Mouse (Mus musculus) left cerebral cortex, adult 11 months (tissue): ENCODE data around the gene Arhgef7.
A peak's percentile ranks its signal among the peaks of the same experiment; 100 is the strongest.

Experiments used
- DNase-seq: peaks from one replicate; pipeline ENCODE4 v3.0.0; 2022; ENCODE audit warnings: low spot score

Gene Arhgef7

DNA sequence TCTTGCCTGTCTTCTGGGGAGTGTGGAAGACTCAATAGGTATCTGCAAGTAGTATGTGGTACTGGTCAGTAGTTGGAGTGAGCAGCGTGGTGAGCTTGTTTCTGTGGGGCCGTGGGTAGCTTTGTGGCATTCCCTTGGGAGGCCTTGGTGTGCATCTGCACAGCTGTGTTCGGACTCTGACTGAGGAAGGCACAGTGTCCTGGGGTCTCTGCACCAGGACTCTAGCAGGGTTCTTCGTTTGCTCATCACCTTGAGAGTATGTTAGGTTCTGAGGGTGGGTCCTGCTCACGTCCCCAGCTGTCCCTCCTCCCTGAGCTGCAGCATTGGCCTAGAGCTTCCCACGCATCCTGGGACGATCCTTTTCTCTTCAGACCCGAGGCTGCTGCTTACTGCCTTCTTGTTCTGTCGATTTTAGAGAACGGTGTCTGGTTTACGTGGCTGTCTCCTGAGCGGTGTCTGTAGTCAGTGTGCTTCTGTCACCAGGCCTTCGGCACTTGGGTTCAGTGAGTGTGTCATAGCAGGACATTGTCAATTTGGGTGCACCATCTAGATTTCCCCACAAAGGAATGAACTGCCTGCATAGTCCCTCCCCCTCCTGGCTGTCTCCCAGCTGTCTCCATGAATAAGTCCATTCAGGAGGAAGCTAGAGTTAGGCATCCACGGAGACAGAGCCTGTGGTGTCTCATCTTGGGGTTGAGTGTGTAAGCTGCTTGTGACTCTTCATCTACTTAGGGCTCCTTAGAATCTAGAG, 70.4 kb downstream of the Arhgef7 start:
- DNase-seq, result peak; percentile 57

DNA sequence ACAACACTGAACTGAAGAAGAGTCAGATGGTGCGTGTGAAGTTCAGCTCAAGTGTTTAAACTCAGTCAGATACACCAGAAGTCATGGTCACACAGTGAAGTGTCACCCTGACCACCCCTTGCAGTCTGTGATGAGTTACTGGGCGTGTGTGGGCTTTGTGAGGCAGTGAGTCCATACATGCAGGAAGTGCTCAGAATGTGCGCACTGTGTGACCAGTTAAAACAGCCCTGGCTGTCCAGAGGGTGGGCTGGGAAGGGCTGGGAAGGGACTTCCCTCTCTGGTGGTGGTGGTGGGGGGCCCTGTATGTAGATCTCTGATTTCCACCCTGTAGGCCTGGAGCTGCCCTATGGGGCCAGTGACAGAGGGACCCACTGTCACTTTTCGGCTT, 71.0 kb downstream of the Arhgef7 start:
- DNase-seq, result no peak

DNA sequence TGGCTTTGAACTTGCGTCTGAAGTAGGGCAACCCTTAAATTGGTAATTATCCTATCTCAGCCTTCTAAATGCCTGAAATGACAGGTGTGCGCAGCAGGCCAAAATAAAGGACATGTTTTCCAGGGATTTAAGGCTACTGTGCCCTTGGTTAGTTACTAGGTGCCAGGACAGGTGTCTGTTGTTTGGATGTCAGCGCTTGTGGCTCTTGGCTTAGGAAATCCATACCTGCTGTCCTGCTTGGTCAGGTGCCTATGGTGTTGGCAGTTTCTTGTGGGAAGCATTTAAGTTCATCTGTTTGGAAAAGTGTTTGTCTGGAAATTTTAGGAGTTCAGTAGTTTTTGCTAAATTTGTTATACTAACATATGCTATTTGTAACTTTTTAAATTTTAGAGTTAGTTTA, 71.6 kb downstream of the Arhgef7 start:
- DNase-seq, result no peak

DNA sequence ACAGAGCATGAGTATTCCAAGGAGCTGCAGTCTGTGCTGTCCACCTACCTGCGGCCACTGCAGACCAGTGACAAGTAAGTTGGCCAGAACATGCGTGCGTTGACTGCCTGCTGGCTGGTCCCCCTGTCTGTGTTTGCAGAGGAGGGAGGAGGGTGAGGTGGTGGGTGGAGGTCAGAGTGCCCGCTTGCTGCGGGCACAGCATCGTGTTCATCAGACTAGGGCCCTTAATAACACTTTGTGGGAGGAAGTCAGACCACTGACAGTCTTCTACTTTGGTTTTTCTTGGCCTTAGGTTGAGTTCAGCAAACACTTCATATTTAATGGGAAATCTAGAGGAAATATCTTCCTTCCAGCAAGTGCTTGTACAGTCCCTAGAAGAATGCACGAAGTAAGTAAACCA, 73.0 kb downstream of the Arhgef7 start:
- DNase-seq, result no peak

DNA sequence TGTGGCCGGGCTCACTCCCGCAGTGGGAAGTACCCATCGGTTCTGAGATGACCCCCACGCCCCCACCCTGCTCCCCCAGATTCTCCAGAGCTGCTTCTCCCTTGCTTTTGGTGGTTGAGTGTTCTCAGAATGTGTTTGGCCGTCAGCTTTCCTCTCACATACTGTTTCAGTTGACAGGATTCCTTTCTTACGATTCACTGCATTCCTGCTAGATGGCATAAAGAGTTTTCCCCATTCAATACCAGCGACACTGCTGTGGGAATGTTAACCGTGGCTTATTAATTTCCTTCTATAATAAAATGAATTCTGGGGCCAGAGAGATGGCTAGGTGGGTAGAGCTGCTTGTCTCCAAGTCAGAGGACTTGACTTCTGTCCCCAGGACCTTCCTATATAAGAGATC, 74.0 kb downstream of the Arhgef7 start:
- DNase-seq, result no peak

DNA sequence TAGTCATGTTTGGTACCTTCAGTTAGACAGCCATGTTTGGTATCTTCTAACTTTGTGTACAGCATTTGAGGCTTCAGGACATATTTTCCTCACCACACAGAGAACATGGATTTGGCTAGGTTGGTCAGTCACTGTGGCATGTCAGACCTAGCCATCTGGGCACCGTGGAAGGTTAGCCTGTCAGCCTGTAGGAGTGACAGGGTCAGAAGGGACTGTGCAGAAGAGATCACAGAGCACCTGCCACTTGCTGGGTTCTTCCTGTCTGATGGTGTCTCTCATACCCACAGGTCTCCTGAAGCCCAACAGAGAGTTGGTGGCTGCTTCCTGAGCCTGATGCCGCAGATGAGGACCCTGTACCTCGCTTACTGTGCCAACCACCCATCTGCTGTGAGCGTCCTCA, 77.4 kb downstream of the Arhgef7 start:
- no peak for DNase-seq

DNA sequence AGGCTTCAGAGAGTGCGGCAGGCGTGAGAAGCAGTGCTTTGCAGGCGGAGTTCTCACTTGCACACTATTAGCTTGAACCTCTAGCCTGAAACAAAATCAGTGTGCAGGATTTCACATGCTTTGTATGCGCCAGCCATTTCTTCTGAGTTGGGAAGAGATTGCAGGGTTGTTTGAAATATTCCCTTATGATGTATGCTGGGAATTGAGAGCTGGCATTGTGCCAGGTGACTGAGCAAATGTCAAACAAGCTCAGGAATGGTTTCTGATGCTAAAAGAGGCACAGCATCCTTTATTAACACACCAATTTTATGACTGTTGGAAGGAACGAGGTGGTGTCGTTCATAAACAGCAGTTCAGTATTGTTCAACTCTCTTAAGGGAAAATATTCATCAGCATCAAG, 78.7 kb downstream of the Arhgef7 start:
- no peak for DNase-seq

DNA sequence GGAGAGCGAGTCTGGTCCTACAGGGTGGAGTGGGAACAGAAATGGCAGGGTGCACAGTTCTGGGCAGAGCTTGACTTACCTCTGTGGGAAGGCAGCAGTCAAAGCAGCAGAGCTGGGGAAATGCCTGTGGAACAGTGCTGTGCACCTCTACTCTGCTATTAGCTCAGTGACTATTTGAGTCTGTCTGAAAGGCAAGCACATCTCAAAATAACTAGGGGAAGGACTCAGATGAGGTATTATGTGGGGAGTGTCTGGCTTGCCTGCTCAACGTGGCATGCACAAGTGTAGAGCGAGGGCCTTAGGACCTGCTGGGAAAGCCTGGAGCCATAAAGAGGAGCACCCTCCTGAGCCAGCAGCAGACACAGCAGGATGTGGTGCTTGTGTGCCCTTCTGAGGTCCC, 79.8 kb downstream of the Arhgef7 start:
- no peak for DNase-seq

DNA sequence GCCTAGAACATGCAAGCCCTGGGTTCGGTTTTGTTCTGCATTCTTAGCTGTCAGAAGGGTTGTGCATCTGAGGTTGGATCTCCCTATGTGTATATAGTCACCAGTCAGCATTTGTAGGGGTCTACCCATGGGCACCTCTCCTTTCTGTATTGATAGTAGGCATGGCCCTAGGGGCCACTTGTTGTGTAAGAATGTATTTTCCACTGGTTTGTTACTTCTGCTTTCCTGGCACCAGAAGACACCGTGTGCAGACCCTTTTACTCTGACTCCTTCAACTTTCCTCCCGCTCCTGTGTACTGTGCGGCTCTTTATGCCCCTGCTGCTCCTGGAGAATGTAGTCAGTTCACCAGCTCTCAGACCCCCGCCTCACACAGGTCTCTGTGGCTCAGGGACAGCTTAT, 80.5 kb downstream of the Arhgef7 start:
- no peak for DNase-seq

DNA sequence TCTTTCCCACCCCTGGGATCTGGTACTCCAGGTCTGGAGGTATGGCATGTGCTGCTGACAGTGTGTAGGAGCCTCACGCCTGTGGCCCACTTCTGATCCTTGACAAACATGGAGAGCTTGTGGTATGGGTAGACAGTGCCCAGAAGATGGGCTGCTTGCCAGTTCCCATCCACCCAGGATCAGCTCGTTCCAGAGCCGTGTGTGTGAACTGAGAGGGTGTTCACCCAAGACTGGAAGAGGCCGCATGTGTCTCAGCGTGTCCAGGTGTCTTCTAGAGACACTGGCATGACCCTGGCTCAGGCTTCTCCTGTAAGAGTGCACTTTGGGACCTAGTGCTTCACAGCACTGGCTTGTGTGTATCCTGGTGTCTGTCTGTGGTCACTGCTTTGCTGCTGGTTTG, 82.9 kb downstream of the Arhgef7 start:
- DNase-seq, result no peak

DNA sequence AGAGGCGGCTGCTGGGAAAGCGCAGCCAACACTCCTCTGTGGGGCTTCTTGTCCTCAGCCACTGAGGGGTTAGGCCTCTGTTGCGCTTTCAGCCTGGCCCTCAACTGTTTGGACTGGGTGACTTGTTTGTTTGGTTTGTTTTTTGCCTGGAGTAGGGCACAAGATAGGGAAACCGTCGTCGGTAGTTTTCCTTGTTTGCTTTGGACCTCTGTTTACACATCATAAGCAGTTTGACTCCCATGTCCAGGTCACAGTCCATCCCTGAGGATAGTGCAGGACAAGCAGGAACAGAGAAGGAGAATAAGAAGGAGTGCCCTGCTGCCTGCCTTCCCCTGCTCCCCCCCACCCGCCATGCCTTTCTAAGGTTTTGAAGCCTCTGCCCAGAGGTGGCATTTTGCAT, 86.3 kb downstream of the Arhgef7 start:
- DNase-seq, result no peak

DNA sequence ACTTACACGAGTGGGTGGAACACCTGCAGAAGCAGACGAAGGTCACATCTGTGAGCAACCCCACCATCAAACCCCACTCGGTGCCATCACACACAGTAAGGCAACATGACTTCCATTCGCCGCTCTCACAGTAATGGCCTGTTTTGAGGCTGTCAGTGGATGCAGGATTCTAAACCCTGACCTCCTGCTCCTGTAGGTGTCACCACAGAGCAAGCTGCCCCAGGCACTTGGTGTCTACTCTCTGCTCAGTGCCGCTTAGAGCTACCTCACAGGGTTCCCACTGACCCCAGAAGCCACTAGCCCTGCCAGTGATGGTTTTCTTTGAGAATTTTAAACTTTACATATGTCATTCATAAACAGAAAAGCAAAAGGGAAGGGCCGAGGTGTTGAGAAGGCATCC, 87.7 kb downstream of the Arhgef7 start:
- DNase-seq, result no peak

DNA sequence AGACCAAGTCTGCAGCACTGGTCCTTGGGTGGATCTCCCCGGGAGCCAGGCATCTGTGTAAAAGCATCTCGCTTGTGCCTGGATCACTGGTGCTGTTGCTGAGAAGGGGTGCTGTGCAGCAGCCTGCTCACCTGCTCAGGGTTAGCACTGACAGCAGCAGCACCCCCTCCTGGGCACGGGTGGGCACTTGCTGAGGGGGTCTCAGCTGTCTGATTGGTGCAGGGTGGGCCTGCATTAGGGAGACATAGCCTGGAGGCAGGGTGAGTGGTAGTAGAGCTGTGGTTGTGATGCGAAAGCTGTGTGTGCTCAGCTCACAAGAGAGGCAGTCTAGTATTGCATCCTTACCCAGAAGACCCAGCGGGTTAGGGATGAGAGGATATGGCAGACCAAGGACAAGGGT, 92.6 kb downstream of the Arhgef7 start:
- no peak for DNase-seq

DNA sequence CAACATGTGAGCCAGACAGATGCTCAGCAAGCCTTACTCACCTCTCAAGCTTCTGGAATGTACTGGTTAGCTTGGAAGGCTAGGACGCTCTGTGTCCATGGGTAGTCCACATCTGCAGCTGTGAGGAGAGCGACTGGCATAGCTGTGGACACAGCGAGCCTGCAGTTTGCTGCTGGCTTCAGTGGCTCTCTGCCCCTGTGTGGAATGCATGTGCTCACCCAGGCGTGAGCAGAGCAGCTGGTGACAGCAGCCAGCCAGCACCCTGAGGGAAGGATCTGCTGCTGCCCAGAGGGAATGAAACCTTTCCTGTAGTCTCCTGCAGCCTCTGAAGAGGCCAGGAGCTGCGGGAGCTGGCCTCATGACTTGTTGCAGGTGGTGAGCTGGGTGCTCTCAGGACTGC, 93.0 kb downstream of the Arhgef7 start:
- DNase-seq, result no peak

DNA sequence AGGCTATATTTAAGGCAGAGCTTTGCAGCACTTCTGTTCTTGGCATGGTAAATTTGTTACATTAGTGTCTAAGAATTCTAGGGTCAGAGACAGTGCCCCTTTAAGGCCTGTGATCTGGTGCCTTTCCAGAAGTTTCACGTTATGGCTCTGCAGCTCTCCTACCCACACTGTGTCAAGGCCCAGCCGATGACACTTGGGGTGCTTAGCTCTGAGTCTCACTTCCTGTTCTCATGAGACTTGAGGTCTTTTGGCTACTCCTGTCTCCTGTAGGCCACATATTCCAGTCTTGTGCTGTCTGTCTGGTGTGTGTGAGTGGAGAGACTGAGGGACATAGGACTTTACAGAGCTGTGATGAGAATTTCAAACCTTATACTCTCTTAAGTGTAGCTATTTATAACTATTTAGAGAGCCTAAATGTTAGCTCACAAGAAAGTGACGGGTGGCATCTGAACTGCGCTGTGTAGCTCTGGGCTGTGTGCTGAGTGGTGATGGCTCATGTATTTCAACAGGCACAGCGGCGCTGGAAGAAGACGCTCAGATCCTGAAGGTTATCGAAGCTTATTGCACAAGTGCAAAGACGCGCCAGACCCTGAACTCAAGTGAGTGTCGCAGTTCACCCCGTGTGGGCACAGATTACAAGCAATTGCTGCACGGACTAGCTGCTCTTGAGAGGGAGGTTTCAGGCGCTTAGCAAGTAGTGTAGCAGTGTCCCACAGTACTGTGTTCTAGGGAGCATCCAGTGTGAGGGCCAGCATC, 94.1 kb downstream of the Arhgef7 start:
- no peak for DNase-seq

DNA sequence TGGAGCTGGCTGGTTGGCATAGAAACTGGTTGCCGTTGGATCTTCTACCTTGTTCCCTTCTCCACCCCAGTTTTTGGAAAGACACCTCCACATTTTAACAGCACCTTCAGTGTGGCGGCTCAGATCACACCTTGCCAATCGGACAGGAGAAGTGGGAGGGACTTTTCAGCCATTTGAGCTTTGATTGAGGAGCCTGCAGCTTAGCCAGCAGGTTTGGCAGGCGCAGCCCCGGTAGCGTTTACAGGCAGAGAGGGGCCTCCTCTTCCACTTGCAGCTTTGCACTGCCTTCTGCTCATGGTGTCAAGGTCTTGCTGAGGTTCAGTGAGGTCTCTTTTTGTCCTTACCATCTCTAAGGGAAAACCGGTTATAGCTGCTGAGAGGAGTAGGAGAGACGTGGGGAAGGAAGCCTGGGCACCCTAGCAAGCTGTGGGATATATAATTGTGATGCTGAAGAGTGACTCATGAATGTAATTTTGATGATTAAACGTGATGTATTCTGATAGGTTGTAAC, 95.1 kb downstream of the Arhgef7 start:
- no peak for DNase-seq

DNA sequence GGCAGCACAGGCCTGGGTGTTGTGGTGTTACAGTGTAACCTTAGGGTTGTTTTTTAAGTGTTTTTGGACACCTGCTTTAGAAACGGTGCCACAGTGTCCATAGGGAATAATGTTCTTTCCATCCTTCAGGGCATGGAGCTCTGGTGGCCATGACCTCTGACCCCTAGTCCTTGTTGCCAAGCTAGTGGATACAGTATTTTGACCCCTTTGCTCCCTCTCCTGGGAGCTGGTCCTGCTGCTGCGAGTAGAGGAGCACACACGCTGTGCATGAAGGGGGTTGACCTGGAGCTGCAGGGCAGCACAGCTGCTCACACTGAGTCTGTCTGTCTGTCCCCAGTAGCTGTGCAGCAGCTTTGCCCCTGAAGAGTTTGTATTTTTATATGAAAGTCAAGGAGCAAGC, 98.2 kb downstream of the Arhgef7 start:
- DNase-seq, result no peak

DNA sequence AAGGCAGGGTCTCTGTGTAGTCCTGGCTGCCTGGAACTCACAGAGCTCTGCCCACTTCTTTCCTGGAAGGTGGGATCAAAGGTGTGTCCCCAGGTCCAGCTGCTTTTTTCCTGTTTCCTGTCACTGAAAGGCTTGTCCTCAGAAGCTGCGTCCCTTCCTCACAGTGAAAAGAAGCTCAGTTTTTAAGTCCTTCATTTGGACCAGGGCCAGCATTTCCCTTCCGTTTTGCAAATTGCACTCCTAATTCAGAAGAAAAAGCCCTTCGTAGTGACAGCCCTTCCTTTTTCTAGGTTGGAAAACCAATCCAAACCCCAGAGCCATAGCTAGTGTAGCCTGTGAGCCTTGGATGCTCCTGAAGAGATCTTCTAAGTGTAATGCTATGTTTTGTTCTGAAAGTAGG, 99.8 kb downstream of the Arhgef7 start:
- no peak for DNase-seq

DNA sequence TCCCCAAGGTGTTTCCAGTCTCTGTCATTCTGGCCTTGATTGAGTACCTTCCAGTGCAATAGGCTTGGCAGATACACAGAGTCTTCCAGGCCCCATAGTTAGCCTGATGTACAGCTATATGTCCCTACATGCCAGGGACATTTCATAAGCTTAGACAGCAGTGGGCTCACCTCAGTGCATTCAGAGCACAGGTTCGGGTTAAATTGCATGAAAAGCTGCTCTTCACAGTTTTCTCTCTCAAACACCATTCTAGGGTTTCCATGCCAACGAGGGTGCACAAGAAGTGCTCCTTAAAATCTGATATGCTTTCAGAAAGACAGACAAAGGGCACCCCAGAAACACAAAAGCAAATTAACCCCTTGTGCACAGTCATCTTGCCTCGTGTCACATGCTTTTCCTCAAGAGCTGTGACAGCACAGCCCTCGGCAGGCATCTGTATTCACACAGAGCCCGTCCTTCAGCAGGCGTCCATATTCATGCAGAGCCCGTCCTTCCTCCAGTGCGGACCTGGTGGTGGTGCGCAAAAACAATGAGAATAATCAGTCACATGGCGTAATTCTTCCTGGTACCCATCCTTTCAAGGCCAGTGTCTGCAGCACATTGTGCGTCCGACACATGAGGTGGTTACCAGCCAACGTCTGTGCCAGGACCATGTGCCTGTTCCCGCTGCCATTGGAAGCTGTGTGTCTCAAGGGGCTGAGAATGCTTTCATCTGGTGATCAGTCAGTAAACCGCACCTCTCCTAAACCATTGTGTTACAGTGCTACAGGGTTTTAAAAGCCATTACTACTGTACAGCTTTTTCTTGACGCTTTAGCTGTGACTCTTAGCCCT, 102.9 kb downstream of the Arhgef7 start:
- no peak for DNase-seq

DNA sequence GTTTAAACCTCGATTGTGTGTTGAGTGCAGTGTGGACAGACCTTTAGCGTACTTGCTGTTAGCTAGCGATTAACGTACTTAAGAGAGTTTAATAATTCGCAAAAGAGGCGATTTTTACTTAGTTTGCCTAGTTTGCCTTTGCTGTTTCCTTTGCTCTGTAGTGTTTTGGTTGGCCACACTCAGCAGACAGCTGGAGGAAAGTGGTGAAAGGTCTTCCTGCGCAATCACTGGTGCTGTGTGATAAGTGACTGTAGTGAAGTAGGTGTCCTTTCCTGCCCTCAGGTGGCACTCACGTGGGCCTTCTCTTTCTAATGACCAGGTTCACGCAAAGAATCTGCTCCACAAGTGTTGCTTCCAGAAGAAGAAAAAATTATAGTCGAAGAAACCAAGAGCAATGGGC, 103.7 kb downstream of the Arhgef7 start:
- DNase-seq, result no peak

DNA sequence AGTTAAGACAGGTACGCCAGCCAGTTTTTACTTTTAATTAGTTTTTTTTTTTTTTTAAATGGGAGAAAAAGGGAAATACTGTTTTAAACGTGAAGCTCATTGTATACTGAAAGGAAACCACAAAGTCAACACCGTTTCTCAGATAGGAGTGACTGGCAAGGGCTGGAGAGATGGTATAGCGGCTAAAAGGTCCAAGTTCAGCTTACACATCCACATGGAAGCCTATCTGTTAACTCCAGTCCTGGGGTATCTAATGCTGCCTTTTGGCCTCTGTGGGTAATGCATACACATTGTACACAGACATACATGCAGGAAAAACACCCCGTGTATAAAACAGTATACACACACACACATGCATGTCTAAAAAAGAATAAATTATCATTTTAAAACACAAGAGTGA, 104.4 kb downstream of the Arhgef7 start:
- DNase-seq, result no peak

DNA sequence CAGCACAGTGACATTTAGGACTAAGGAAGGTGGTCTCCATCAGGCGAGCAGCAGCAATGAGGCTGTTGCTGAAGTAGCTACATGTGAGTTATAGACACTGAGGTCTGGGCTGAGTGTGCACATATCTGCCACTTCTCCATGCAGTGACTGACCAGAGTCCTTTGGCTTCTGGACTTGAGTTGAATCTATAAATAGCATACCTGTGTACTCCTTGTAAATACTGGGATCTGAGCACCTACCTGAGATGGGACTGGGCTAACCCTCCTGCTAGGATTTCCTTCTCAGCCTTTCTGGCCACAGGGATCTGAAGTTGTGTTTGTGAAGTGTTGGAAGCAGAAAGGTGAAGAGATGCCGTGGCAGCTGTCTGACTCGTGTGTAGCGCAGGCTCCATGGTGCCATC, 105.6 kb downstream of the Arhgef7 start:
- no peak for DNase-seq

DNA sequence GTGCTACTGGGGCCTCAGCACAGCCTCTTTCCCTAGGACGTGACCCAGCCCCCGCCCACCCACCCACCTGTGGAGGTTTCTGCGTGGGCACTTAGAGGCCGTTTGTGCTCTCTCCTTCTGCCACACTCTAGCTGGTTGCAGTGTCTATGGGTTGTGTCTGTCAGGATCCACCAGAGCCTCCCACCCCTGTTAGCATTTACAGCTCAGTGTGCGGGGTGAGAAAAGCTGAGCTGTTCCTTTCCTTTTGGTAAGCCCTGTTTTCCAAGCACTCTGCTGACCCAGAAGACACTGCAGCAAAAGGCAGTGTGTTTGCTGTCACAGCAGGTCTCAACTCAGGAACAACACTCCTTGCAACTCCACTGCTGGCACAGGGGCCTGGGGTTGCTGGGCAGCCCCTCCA, 106.7 kb downstream of the Arhgef7 start:
- DNase-seq, result no peak
